Mouse (Mus musculus) heart, embryonic 14.5 days (tissue): ENCODE measurements around the gene Aff3. TPM values are rescaled to one million over a fixed set of nuclear protein-coding genes. Genes with fewer than 3 reads are reported as not detected.
A peak's percentile ranks its signal among the peaks of the same experiment; 100 is the strongest.

Experiments used
- ATAC-seq: fragments of 200-750 bp; cut with Nextera tagmentation; 2 replicates; pipeline ENCODE4 v1.8.0; 2017; ENCODE audit warnings: low read depth, moderate TSS enrichment; ENCODE audit not compliant: insufficient number of reproducible peaks, insufficient read depth, low FRiP score
- H3K27ac ChIP-seq, 2 experiments: fragments of 200-500 bp in 1 of 2; fragments of 300-500 bp in 1 of 2; sonication (generic) in 1 of 2; replicated peaks in 1 of 2; 2 replicates each; pipeline ENCODE4 v1.5.1; 2012 to 2014; ENCODE audit warnings: low read depth in 2 of 2, low read length in 2 of 2, control low read depth in 1 of 2, mild to moderate bottlenecking in 1 of 2, mixed read lengths in 1 of 2; ENCODE audit not compliant: control insufficient read depth in 1 of 2, insufficient read depth in 1 of 2
- H3K27me3 ChIP-seq: fragments of 300-500 bp; sonication (generic); 2 replicates; pipeline ENCODE4 v1.6.1; 2014; ENCODE audit warnings: mild to moderate bottlenecking, low read length, control low read depth; ENCODE audit not compliant: control insufficient read depth, insufficient read depth
- H3K36me3 ChIP-seq: fragments of 300-500 bp; sonication (generic); 2 replicates; pipeline ENCODE4 v1.6.1; 2014; ENCODE audit warnings: mild to moderate bottlenecking, control low read depth, low read length, mixed read lengths; ENCODE audit not compliant: control insufficient read depth, insufficient read depth
- H3K4me1 ChIP-seq, 2 experiments: fragments of 200-500 bp in 1 of 2; fragments of 300-500 bp in 1 of 2; sonication (generic) in 1 of 2; 2 replicates each; pipeline ENCODE4 v1.6.1; 2012 to 2014; ENCODE audit warnings: low read length in 2 of 2, control low read depth in 1 of 2, mixed read lengths in 1 of 2; ENCODE audit not compliant: control insufficient read depth in 2 of 2, insufficient read depth in 2 of 2
- H3K4me2 ChIP-seq: fragments of 300-500 bp; sonication (generic); 2 replicates; pipeline ENCODE4 v1.6.1; 2014; ENCODE audit warnings: mild to moderate bottlenecking, low read length
- H3K4me3 ChIP-seq, 2 experiments: fragments of 200-500 bp in 1 of 2; fragments of 300-500 bp in 1 of 2; sonication (generic) in 1 of 2; 2 replicates each; pipeline ENCODE4 v1.5.1; 2012 to 2014; ENCODE audit warnings: low read length in 2 of 2, mild to moderate bottlenecking in 2 of 2, control low read depth in 1 of 2, low read depth in 1 of 2, moderate library complexity in 1 of 2; ENCODE audit not compliant: control insufficient read depth in 1 of 2, insufficient read depth in 1 of 2
- H3K9ac ChIP-seq: fragments of 300-500 bp; sonication (generic); 2 replicates; pipeline ENCODE4 v1.6.1; 2014; ENCODE audit warnings: mild to moderate bottlenecking, low read length
- H3K9me3 ChIP-seq: fragments of 300-500 bp; sonication (generic); 2 replicates; pipeline ENCODE4 v1.6.1; 2016; ENCODE audit warnings: low read length, control low read depth; ENCODE audit not compliant: control insufficient read depth
- WGBS: fragments of 180-500 bp; shearing (Covaris S2); extraction: QIAGEN DNeasy Blood & Tissue Kit; methylation state at CpG from one replicate; pipeline ENCODE4 v1.1.7; 2014; 5-methylcytosine and 5-hydroxymethylcytosine counted together
- polyA plus RNA-seq: library from polyadenylated mRNA; unstranded; fragments of >200 nt; fragmentation: Nextera tagmentation; extraction: Ambion mirVana; gene quantifications from 2 replicates; pipeline ENCODE4 v1.2.1, GENCODE M21; 2014

Gene Aff3
- polyA plus RNA-seq, 1 experiment from 2014 or later: 4.1 TPM

DNA sequence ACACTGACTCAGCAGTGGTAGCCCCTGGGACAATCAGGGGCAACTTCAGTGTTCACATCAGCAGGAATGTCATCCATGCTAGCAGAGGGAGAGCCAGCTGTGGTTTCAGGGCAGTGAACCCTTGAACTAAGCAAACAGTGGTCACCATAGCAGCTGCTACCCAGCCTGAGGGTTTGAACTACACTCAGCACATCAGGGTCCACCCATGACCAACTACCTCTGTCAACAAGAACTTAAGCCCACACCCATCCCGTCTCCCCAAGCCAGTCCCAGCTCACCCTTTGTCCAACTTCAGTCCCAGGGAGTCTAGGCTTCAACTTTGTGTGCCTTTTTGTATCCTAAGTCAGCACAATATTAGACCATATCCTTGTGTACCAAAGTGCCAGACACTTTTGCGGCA lies 176.9 kb downstream of the Aff3 start:
- no peaks in the 10 kb centered on the region for H3K9me3 ChIP-seq
- no peak overlapping the region for H3K9ac ChIP-seq
- no peak overlapping the region for H3K4me2 ChIP-seq
- H3K4me3 ChIP-seq: no peak overlapping the region
- ATAC-seq: no peak
- no peaks in the 10 kb centered on the region for H3K36me3 ChIP-seq
- no peak overlapping the region for H3K27ac ChIP-seq
- no peaks in the 10 kb centered on the region for H3K27me3 ChIP-seq
- peaks cover 4 to 8% of the 10 kb centered on the region in 2 experiments for H3K4me1 ChIP-seq
- whole genome bisulfite sequencing: 92% methylated on average over 2 of the region's 2 CpGs

- H3K9ac ChIP-seq: no peak overlapping the region
These were observed 181.6 kb downstream of the Aff3 start for GRCm38 (mm10) chr1:38483191-38483590.

GRCm38 (mm10) chr1:38478246-38478743 lies 186.5 kb downstream of the Aff3 start:
- no peak overlapping the region for H3K4me3 ChIP-seq
- no peaks in the 10 kb centered on the region for H3K9me3 ChIP-seq
- 5% methylated on average over 9 of the region's 9 CpGs for WGBS
- no peaks in the 10 kb centered on the region for H3K36me3 ChIP-seq
- H3K27ac ChIP-seq: no peak overlapping the region
- peak overlapping the region; percentile 9 for H3K4me2 ChIP-seq
- ATAC-seq: no peak
- H3K27me3 ChIP-seq: no peaks in the 10 kb centered on the region
- H3K4me1 ChIP-seq: peaks cover 10 to 12% of the 10 kb centered on the region in 2 experiments
- H3K9ac ChIP-seq: no peak overlapping the region

More at GRCm38 (mm10) chr1:38483191-38483590, 181.6 kb downstream of the Aff3 start:
- 72% methylated on average over 2 of the region's 2 CpGs for WGBS
- Histone ChIP-seq H3K4me2 (no peak overlapping the region), H3K27me3 (no peaks in the 10 kb centered on the region), H3K36me3 (no peaks in the 10 kb centered on the region), H3K4me3 (no peak overlapping the region), H3K4me1 (peaks cover 3 to 8% of the 10 kb centered on the region in 2 experiments), H3K27ac (no peak overlapping the region), H3K9me3 (no peaks in the 10 kb centered on the region)
- ATAC-seq: no peak

GRCm38 (mm10) chr1:38470817-38471216 lies 193.9 kb downstream of the Aff3 start:
- Histone ChIP-seq H3K27ac (peak overlapping the region; percentile 5 to 33; a peak in 2 of 4 replicates), H3K4me2 (peak overlapping the region; percentile 57), H3K9me3 (no peaks in the 10 kb centered on the region), H3K36me3 (no peaks in the 10 kb centered on the region), H3K4me1 (peaks cover 9 to 22% of the 10 kb centered on the region in 2 experiments), H3K27me3 (no peaks in the 10 kb centered on the region), H3K9ac (no peak overlapping the region), H3K4me3 (no peak overlapping the region)
- ATAC-seq: no peak
- WGBS: 15% methylated on average over 11 of the region's 11 CpGs

DNA sequence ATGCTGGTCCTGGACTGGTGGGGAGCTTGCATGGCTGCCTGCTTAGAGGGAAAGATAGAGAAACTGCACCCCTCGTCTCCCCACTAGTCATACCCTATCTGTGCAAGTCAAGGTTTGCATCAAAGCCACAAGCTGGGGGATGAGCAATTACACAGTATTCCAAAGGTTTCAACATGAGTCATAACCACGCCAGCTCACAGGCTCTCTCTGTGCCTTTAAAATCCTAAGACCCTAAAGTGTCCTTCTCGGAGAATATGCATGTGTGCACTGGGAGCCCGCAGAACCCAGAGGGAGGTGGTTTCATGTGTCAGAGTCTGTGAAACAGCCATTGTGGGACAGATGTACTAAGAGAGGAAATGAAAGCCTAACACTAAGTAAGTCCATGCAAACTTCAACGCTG lies 194.6 kb downstream of the Aff3 start:
- Histone ChIP-seq H3K9me3 (no peaks in the 10 kb centered on the region), H3K4me2 (peak overlapping the region; percentile 57), H3K27me3 (no peaks in the 10 kb centered on the region), H3K36me3 (no peaks in the 10 kb centered on the region), H3K9ac (no peak overlapping the region), H3K4me3 (no peak overlapping the region), H3K27ac (no peak overlapping the region), H3K4me1 (peaks cover 6 to 22% of the 10 kb centered on the region in 2 experiments)
- 50% methylated on average over 5 of the region's 5 CpGs for WGBS
- no peak for ATAC-seq

- no peak overlapping the region for H3K4me2 ChIP-seq
- H3K36me3 ChIP-seq: no peaks in the 10 kb centered on the region
- 31% methylated on average over 7 of the region's 7 CpGs for WGBS
- H3K9ac ChIP-seq: no peak overlapping the region
- ATAC-seq: no peak
- H3K27me3 ChIP-seq: no peaks in the 10 kb centered on the region
- no peaks in the 10 kb centered on the region for H3K9me3 ChIP-seq
- H3K4me3 ChIP-seq: no peak overlapping the region
- no peak overlapping the region for H3K27ac ChIP-seq
- H3K4me1 ChIP-seq: peaks cover 5 to 22% of the 10 kb centered on the region in 2 experiments
These were observed 197.3 kb downstream of the Aff3 start for GRCm38 (mm10) chr1:38467305-38468083.

GRCm38 (mm10) chr1:38456719-38457269 lies 208.0 kb downstream of the Aff3 start:
- H3K4me2 ChIP-seq: no peak overlapping the region
- H3K4me1 ChIP-seq: peaks cover 12 to 20% of the 10 kb centered on the region in 2 experiments
- ATAC-seq: peak; percentile 43; the same call in 1 of the 2 replicates
- H3K36me3 ChIP-seq: no peaks in the 10 kb centered on the region
- no peaks in the 10 kb centered on the region for H3K9me3 ChIP-seq
- WGBS: 26% methylated on average over 7 of the region's 7 CpGs
- H3K27me3 ChIP-seq: no peaks in the 10 kb centered on the region
- no peak overlapping the region for H3K4me3 ChIP-seq
- peak overlapping the region in 1 of 2 experiments; percentile 45; a peak in 2 of 4 replicates for H3K27ac ChIP-seq
- H3K9ac ChIP-seq: no peak overlapping the region
